Mouse (Mus musculus) heart, postnatal 14 days (tissue): ENCODE results near the gene Nck2. TPM values are rescaled to one million over a fixed set of nuclear protein-coding genes. Genes with fewer than 3 reads are reported as not detected.

Experiments
- DNase-seq, 2 experiments: peaks; one replicate each; pipeline ENCODE4 v3.0.0; 2021 to 2022
- intact Hi-C: fragments of 180-260 bp; cut with DNase I; formaldehyde crosslinking; loops from one replicate; pipeline ENCODE4 v1.15.1; 2025
- total RNA-seq, 2 experiments: library from RNA; stranded (reverse); gene quantifications; 2 replicates each; pipeline ENCODE4 v1.2.3; 2021

The Nck2 gene
- total RNA-seq, 2 experiments from 2014 or later, result 21.0 to 22.4 TPM

- DNase-seq, result no peak
- intact Hi-C loops, result no loop called here
Observed at GRCm38 (mm10) chr1:43559043-43559692, 114.8 kb downstream of the Nck2 start.

- intact Hi-C loops, result no loop called here
- DNase-seq, result no peak
Observed at GRCm38 (mm10) chr1:43561085-43561484, 116.7 kb downstream of the Nck2 start.

- intact Hi-C loops, result no loop called here
- DNase-seq, result no peak
Observed at GRCm38 (mm10) chr1:43562002-43562666, 117.8 kb downstream of the Nck2 start.

GRCm38 (mm10) chr1:43565260-43565659 is 120.9 kb downstream of the Nck2 start:
- intact Hi-C loops, result no loop called here
- DNase-seq, result no peak

GRCm38 (mm10) chr1:43566677-43567377 is 122.4 kb downstream of the Nck2 start:
- DNase-seq, result no peak
- intact Hi-C loops, result no loop called here

- no peak for DNase-seq
- intact Hi-C loops, result no loop called here
Observed at GRCm38 (mm10) chr1:43568824-43569223, 124.4 kb downstream of the Nck2 start.

GRCm38 (mm10) chr1:43571105-43571504 is 126.7 kb downstream of the Nck2 start:
- DNase-seq, result no peak
- intact Hi-C loops, result no loop called here

- intact Hi-C loops, result no loop called here
- DNase-seq, result no peak
Observed at GRCm38 (mm10) chr1:43574793-43575304, 130.5 kb downstream of the Nck2 start.

- no peak for DNase-seq
- intact Hi-C loops, result no loop called here
Observed at GRCm38 (mm10) chr1:43577371-43577770, 133.0 kb downstream of the Nck2 start.

GRCm38 (mm10) chr1:43583564-43583963 is 139.2 kb downstream of the Nck2 start:
- intact Hi-C loops, result no loop called here

GRCm38 (mm10) chr1:43589001-43589400 is 144.6 kb downstream of the Nck2 start:
- DNase-seq, result no peak
- intact Hi-C loops, result no loop called here

More at GRCm38 (mm10) chr1:43583564-43583963, 139.2 kb downstream of the Nck2 start:
- DNase-seq, result no peak

GRCm38 (mm10) chr1:43589910-43590309 is 145.5 kb downstream of the Nck2 start:
- no peak for DNase-seq
- intact Hi-C loops, result no loop called here

- intact Hi-C loops, result no loop called here
- DNase-seq, result peak in 1 of 2 experiments; percentile 7
Observed at GRCm38 (mm10) chr1:43590727-43591126, 146.3 kb downstream of the Nck2 start.

GRCm38 (mm10) chr1:43593069-43593468 is 148.7 kb downstream of the Nck2 start:
- intact Hi-C loops, result no loop called here

GRCm38 (mm10) chr1:43594738-43595137 is 150.4 kb downstream of the Nck2 start:
- intact Hi-C loops, result no loop called here
- DNase-seq, result no peak

More at GRCm38 (mm10) chr1:43593069-43593468, 148.7 kb downstream of the Nck2 start:
- DNase-seq, result no peak

- no peak for DNase-seq
- intact Hi-C loops, result no loop called here
Observed at GRCm38 (mm10) chr1:43597731-43598130, 153.4 kb downstream of the Nck2 start.

- intact Hi-C loops, result no loop called here
- no peak for DNase-seq
Observed at GRCm38 (mm10) chr1:43599483-43599882, 155.1 kb downstream of the Nck2 start.

- intact Hi-C loops, result no loop called here
- no peak for DNase-seq
Observed at GRCm38 (mm10) chr1:43601054-43601453, 156.7 kb downstream of the Nck2 start.

GRCm38 (mm10) chr1:43615948-43616347 is 171.6 kb downstream of the Nck2 start:
- DNase-seq, result no peak
- intact Hi-C loops, result no loop called here
